Mouse (Mus musculus) cerebellum, postnatal 10 days (tissue): ENCODE data around the gene Tekt4.

ENCODE experiments used
- DNase-seq, 2 experiments: peaks; one replicate each; pipeline ENCODE4 v3.0.0; 2021; ENCODE audit warnings: mixed read lengths in 2 of 2

The Tekt4 gene

DNA sequence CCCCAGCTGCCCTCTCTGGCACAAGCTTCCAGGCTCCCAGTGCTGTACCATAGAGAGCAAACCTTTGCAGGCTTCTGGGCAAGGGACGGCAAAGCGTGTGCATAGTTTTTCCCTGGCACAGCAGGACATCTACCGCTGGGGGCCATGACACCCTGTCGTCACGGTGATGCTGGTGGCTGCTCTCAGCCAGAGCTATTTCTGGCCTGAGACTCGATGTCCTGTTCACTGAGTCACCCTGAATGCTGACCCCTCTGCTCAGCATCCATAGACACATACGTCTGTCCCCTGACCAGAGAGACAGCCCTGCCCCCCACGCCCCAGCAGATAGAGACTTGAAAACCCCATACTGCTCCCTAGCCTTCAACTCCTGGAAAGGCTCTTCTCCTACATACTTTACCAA, 25.7 kb downstream of the Tekt4 start:
- DNase-seq, result no peak

DNA sequence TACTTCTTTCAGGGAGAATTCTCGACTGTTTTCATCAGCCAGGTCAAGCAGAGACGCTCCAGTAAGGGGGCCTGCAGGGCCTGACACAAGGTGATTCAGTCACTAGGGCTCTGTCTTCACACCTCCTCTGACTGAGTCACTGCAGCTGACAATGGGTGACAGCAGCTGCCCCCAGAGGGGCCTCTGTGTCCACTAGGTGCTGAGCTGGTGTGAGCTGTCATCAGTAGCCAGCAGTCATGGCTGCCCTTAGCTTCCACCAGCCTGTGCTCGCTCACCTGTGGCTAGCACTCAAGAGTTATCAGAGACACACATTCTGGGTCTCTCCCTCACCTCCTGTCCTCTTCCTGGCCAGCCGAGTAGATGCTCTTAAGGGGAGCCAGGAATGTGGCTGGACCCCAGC, 26.4 kb downstream of the Tekt4 start:
- no peak for DNase-seq

DNA sequence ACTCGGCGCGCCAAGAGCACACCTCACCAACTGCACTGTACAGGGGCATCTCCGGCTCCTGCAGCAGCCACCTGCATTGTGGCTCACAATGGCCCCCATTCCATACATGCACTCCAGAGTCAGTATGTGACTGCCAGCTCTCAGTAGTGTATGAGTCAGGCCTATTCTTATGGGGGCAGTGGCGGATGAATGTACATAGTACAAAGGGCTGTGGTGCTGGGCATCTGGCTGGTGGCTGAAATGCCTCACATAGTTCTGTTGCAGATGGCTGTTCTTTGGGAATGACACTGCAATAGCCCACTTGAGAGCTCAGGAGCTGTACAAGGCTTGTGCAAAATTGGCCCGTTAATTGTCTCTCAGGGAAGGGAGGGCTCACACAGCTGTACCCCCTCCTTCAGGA, 27.7 kb downstream of the Tekt4 start:
- no peak for DNase-seq

DNA sequence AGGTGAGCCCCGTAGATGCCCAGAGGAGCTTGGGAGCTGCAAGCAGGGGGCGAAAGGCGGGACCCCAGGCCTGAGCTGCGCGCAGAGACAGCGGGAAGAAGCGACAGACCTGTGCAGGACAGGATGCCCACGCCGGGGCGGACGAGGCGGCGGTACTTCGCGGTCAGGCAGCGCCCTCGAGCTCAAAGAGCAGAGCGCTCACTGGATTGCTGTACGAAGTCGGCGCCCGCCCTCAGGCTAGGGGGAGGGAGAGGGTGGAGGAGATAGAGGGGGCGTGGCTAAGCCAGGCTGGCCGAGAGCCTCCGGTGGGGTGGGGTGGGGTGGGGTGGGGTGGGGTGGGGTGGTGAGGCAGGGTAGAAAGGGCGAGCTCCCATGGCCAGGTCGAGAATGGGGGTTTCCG, 42.6 kb downstream of the Tekt4 start, which contains the start of gene Sstr5:
Sstr5 (minus strand) TSS at position 276 of the 400 bp plus-strand sequence.
- DNase-seq, result peak; percentile 47 to 49

DNA sequence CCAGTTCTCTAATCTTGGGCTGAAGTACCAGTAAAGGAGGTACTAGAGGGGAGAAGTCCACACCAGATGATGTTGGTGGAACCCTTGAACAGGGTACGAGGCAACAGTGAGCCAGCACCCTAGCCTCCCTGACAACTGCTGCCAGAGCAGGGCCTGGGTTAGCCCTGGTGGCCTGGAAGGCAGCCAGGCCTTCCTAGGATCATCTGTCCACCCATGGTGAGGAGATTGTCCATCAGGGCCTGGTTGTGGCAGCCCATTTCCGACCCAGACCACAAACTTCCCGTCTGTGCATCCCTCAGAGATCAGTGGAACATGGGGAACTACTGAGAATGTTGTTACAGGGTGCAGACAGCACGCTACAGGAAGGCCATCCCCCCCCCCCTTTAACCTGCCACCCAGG, 48.2 kb downstream of the Tekt4 start:
- peak in 1 of 2 experiments; percentile 33 for DNase-seq

DNA sequence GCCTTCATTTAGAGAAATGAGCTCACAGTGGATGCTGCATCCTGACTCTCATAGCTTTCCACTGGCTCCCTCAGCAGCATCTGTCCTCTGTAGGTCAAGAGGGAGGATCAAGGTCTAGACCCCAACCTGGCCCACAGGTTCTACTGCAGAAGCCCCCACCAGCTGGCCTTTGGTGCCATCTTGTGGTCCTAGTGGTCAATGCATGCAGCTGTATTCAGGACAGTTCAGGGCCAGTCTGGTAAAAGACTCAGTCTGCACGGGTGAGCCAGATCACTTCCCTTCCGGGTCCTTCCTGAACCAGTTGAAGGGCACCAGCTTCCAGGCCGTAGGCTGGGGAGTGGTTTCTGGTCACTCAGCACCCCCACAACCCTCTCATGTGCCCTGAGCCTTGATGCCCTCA, 53.4 kb downstream of the Tekt4 start:
- peak; percentile 91 to 92 for DNase-seq

DNA sequence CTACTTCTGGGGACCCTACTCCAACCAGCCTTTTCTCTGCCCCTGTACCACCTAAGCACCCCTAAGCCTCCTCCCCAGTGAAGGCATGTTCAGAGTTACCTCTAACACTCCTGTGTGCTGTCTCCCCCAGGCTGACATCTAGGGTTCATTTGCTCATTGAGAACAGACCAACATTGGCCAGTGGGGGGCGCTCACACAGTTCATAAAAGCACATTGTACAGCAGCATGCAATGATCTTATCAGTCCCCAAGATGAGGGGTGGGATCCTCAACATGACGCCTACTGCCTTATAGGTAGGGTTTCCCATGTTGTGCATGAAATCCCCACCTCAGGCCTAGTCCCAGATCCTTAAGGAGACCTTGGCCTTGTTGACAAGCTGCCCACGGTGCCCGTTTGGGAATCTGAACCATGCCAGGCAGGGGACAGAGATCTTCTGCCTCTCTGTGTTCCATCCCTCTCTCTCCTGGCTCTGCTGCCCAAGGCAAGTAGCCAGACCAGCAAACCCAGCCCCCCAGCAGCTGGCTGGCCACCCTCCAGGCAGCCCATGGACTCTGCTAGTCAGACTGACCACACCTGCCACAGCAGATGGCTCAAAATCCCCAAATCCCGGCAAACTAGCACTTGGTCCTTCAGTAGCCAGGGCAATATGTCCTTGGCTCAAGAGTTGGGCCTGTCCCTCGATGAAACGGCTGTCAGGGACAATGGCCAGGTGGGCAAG, 54.6 kb downstream of the Tekt4 start:
- peak; percentile 90 to 95 for DNase-seq

DNA sequence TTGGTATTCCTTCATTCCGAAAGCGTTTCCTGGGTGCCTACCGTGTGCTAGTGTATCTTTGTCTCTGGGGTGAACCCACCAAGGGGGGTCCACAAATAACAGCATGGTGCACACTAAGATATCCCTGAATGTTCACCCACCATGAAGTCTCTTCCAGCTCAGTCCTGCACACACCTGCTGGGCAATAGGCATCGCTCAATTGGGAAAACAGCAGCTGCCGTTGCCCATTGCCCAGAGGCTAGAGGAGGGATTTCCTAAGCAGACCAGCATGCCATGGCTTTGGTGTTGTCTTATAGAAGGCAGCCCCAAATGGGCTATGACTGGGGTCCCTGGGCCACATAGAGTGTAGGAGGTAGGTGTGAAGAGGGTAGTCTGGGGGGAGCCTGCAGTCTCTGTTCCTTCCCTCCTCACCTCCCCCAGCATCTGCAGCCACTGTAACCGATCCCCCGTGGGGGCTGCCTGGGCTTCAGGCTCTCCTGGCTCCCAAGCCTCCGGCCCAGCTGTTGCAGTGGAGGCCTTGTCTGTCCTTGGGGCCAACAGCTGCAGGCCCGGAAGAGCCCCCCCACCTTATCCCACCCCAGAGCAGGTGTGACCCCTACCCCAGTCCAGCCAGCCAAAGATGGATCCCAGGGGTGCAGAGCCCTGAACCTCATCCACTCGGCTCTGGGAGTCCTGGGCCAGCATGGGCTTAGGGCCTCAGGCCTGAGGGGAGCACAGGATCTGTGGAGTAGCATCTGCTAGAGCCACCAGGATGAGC, 55.8 kb downstream of the Tekt4 start:
- DNase-seq, result peak in 1 of 2 experiments; percentile 39

DNA sequence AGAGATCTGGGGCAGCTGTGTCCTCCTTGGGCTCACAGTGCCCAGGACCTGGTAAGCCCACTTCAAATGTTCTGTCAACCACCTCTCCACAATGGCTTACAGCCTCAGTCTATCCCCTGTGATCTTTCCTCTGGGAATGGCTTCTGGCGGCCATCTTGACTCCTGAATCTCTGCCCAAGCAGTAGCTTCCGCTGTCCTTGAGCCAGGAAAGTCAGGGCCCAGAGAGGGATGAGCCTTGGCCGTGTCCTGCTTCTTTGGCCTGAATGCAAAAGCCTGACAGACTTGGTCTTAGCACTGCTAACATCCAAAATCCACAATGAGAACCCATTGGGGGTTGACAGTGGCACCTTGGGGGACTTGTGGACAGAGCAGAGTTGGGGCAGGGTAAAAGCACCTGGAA, 57.5 kb downstream of the Tekt4 start:
- peak; percentile 45 to 59 for DNase-seq

DNA sequence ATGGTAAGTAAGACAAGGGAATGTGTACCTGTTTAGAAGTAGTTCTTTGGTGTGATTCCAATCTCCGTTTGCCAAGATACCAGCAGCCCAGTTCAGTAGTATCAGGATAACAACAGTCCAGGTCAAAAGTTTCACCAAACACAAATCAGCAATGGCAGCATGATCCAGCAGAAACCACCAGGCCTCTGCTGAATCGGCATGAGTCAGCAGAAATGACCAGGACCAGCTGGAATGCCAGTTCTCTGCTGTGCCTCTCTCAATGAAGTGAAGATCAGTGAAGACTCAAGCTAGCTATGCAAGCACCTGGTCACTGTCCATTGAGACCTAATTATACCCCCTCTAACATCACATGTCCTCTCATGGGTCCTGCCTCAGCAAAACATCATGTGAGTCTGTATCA, 59.6 kb downstream of the Tekt4 start:
- DNase-seq, result no peak

DNA sequence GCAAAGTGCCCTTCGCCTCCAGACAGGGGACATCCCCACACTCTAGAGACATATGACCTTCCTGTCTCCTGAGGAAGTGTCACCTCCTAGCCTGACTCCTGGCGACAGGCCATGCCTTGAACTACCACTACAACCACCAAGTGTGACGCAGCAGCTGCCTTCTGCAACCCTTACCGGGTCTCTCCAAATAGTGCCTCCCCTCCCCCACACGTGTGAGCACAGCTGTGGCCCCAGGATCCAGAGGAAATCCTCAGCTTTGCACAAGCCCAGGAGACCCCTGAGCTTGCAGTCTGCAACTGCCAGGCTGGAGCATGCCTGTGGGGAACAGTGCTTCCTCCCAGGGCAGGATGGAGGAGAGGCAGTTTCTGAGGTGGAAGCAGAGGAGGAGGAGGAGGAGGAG, 61.9 kb downstream of the Tekt4 start:
- DNase-seq, result no peak

DNA sequence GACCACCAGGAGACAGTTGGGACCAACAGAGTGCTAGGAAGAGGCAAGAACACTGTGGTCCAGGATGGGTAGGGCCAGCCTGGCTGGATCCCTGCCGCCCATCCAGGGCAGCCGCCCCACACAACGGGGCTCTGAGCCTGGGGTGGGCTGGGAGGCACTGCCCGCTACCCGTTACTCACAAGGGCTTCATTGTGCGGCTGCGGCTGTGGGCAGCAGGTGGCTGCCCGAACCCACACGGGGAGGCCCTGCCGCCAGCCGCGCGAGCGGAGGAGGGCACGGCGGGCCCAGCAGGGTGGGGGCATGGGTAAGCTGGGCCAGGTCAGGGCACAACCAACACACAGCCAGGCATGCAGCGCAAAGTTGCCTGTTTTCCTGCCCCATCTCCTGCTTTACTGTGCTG, 63.7 kb downstream of the Tekt4 start:
- peak in 1 of 2 experiments; percentile 57 for DNase-seq

DNA sequence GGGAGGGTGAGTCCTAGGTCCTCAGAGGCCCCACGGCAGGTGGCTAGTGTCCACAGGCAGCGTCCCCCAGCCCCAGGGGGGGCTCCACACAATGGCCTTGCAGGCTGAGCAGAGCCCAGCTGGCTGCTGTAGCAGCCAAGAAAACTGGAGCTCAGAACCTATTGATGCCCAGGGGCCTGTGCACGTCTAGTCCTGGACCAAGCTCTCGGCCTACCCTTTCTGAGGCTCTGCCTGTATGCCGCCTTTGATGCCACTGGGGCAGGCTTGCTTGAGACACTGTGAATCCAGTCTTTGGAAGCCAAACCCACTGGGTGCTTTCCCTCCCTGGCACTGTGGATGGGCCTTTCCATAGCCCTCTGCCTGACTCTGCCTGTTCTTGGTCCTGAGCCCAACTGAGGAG, 65.1 kb downstream of the Tekt4 start:
- peak in 1 of 2 experiments; percentile 67 for DNase-seq

DNA sequence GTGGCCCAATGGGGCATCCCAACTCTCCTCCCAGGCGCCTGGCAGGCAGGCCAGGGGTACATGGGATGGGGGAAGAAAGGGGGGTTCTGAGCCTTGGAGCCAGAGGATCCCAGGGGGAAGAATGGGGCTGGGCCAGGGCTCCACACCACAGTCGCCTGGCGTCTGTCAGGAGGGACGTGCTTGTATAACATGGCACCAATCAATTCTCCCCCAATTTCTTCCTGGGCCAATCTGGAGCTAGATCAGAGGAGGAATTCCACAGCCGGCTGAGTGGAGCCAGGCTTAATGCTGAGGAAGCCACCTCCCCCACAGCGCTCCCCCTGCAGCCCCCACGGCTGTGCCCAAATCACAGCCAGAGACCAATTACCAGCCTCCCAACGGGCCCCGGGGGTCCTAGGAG, 66.1 kb downstream of the Tekt4 start:
- DNase-seq, result no peak

DNA sequence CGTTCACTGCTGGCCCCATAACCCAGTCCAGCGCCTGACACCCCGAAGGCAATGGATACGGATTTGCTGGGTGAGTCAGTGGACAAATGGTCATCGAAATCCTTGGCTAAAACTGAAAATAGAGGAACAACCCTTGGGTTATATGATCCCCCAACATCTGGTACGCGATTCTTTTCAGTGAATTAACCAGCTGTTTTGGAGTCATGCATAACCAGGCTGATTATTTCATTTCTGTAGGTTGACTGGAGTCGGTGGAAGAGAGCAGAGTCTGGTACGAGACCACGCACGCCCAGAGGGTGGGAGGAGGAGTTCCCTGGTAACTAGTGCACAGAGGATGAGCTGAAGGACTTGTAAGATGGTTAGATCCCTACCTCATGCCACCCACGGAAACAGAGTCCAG, 67.7 kb downstream of the Tekt4 start:
- no peak for DNase-seq
